Mouse (Mus musculus): ENCODE data around the gene B230118H07Rik.

- no peak for TF ChIP-seq KAT2A (conservative IDR thresholded peaks at IDR 0.05; ENCODE audit: low read depth, low read length)
- TF ChIP-seq HCFC1 (IDR thresholded peaks at IDR 0.05; ENCODE audit: low read depth, low read length), result no peak
- TF ChIP-seq ZNF384 (IDR thresholded peaks at IDR 0.05; ENCODE audit: low read depth, low read length), result no peak
- TF ChIP-seq POLR2A (IDR thresholded peaks at IDR 0.05; ENCODE audit: control insufficient read depth in 1 of 2, insufficient read depth in 1 of 2, low read depth in 1 of 2, low read length in 2 of 2, poor library complexity in 1 of 2), result no peak
- no peak for TF ChIP-seq CTCF (IDR thresholded peaks at IDR 0.05 in 2 of 3, conservative IDR thresholded peaks at IDR 0.05 in 1 of 3; ENCODE audit: control insufficient read depth in 1 of 3, insufficient read depth in 1 of 3, low read depth in 2 of 3, low read length in 3 of 3, poor library complexity in 1 of 3, severe bottlenecking in 1 of 3)
- no peak for TF ChIP-seq POLR2AphosphoS5 (IDR thresholded peaks at IDR 0.05; ENCODE audit: borderline replicate concordance, low read depth, low read length)
- no peak for TF ChIP-seq MAX (IDR thresholded peaks at IDR 0.05; ENCODE audit: low read length)
- TF ChIP-seq RAD21 (IDR thresholded peaks at IDR 0.05; ENCODE audit: low read depth, low read length), result no peak
Measured at GRCm38 (mm10) chr2:101603099-101603498, 46.2 kb downstream of the B230118H07Rik start.
